Mouse (Mus musculus) layer of hippocampus, adult 8-10 months (tissue): ENCODE results near the gene Slc39a11. TPM values are rescaled to one million over a fixed set of nuclear protein-coding genes. Genes with fewer than 3 reads are reported as not detected.
A peak's percentile ranks its signal among the peaks of the same experiment; 100 is the strongest.
"Not testable (repeated sequence)": the region's sequence is repeated elsewhere in the genome, so short reads cannot be mapped to it uniquely, and the experiment has no call there.

Source experiments
- DNase-seq, 2 experiments: peaks; one replicate each; pipeline ENCODE4 v3.0.0; 2022; ENCODE audit warnings: low spot score in 2 of 2
- total RNA-seq, 4 experiments: library from RNA; stranded (reverse); gene quantifications; 2 replicates each; pipeline ENCODE4 v1.2.4; 2022

The Slc39a11 gene
- total RNA-seq, 4 experiments from 2014 or later, result 20.2 to 24.3 (median 23.4) TPM

- no peak for DNase-seq
These were observed 49.2 kb downstream of the Slc39a11 start for GRCm38 (mm10) chr11:113600526-113601245.

GRCm38 (mm10) chr11:113597632-113598031 lies 52.2 kb downstream of the Slc39a11 start:
- DNase-seq, result no peak

- no peak for DNase-seq
These were observed 54.7 kb downstream of the Slc39a11 start for GRCm38 (mm10) chr11:113595144-113595543.

GRCm38 (mm10) chr11:113588936-113589335 lies 60.9 kb downstream of the Slc39a11 start:
- DNase-seq, result no peak

- DNase-seq, result no peak
These were observed 63.5 kb downstream of the Slc39a11 start for GRCm38 (mm10) chr11:113586423-113586822.

GRCm38 (mm10) chr11:113583879-113584661 lies 65.8 kb downstream of the Slc39a11 start:
- DNase-seq, result peak; percentile 33 to 39

- DNase-seq, result no peak
These were observed 72.7 kb downstream of the Slc39a11 start for GRCm38 (mm10) chr11:113577221-113577620.

- no peak for DNase-seq
These were observed 77.2 kb downstream of the Slc39a11 start for GRCm38 (mm10) chr11:113572641-113573040.

GRCm38 (mm10) chr11:113571616-113572015 lies 78.3 kb downstream of the Slc39a11 start:
- DNase-seq, result no peak

GRCm38 (mm10) chr11:113568999-113569398 lies 80.9 kb downstream of the Slc39a11 start:
- no peak for DNase-seq

GRCm38 (mm10) chr11:113567926-113568325 lies 82.0 kb downstream of the Slc39a11 start:
- not testable (repeated sequence) for DNase-seq

- peak; percentile 55 to 71 for DNase-seq
These were observed 84.6 kb downstream of the Slc39a11 start for GRCm38 (mm10) chr11:113565006-113565995.

- no peak for DNase-seq
These were observed 87.6 kb downstream of the Slc39a11 start for GRCm38 (mm10) chr11:113562326-113562725.

GRCm38 (mm10) chr11:113560150-113560549 lies 89.7 kb downstream of the Slc39a11 start:
- DNase-seq, result no peak

GRCm38 (mm10) chr11:113558505-113558904 lies 91.4 kb downstream of the Slc39a11 start:
- DNase-seq, result no peak

GRCm38 (mm10) chr11:113556142-113556541 lies 93.7 kb downstream of the Slc39a11 start:
- DNase-seq, result no peak

- no peak for DNase-seq
These were observed 95.0 kb downstream of the Slc39a11 start for GRCm38 (mm10) chr11:113554701-113555360.

GRCm38 (mm10) chr11:113554194-113554593 lies 95.7 kb downstream of the Slc39a11 start:
- peak; percentile 51 to 53 for DNase-seq

- DNase-seq, result no peak
These were observed 96.3 kb downstream of the Slc39a11 start for GRCm38 (mm10) chr11:113553605-113554004.

- DNase-seq, result no peak
These were observed 97.3 kb downstream of the Slc39a11 start for GRCm38 (mm10) chr11:113552539-113552938.
